Mouse (Mus musculus) heart, embryonic 10.5 days (tissue): ENCODE results near the gene 9230102O04Rik. TPM values are rescaled to one million over a fixed set of nuclear protein-coding genes. Genes with fewer than 3 reads are reported as not detected.

Experiments
- DNase-seq: peaks from one replicate; pipeline ENCODE4 v3.0.0-alpha.2; 2017; ENCODE audit warnings: low spot score
- H3K27ac ChIP-seq: fragments of 300-500 bp; sonication (generic); 2 replicates; pipeline ENCODE4 v1.5.1; 2016; ENCODE audit warnings: mild to moderate bottlenecking
- H3K27me3 ChIP-seq: fragments of 300-500 bp; sonication (generic); 2 replicates; pipeline ENCODE4 v1.6.1; 2016; ENCODE audit warnings: mild to moderate bottlenecking; ENCODE audit not compliant: poor library complexity, insufficient read depth, severe bottlenecking
- H3K36me3 ChIP-seq: fragments of 300-500 bp; sonication (generic); 2 replicates; pipeline ENCODE4 v1.6.1; 2016; ENCODE audit warnings: mild to moderate bottlenecking, moderate library complexity
- H3K4me1 ChIP-seq: fragments of 300-500 bp; sonication (generic); 2 replicates; pipeline ENCODE4 v1.6.1; 2016; ENCODE audit warnings: mild to moderate bottlenecking
- H3K4me3 ChIP-seq: fragments of 300-500 bp; sonication (generic); 2 replicates; pipeline ENCODE4 v1.5.1; 2016; ENCODE audit warnings: mild to moderate bottlenecking, moderate library complexity
- H3K9me3 ChIP-seq: fragments of 300-500 bp; sonication (generic); 2 replicates; pipeline ENCODE4 v1.6.1; 2016; ENCODE audit warnings: mild to moderate bottlenecking, moderate library complexity
- WGBS: fragments of 180-500 bp; shearing (Covaris S2); methylation state at CpG from one replicate; pipeline ENCODE4 v1.1.7; 2016; 5-methylcytosine and 5-hydroxymethylcytosine counted together
- polyA plus RNA-seq: library from polyadenylated mRNA; unstranded; fragments of >200 nt; fragmentation: Nextera tagmentation; extraction: Ambion mirVana; gene quantifications from 2 replicates; pipeline ENCODE4 v1.2.1, GENCODE M21; 2016

9230102O04Rik gene
- polyA plus RNA-seq, 1 experiment from 2014 or later = not detected

- Histone ChIP-seq H3K36me3 (0 out of 2 replicates have a peak, but pooled peaks cover 6% of the 10 kb centered on the region), H3K27ac (no peak overlapping the region), H3K4me3 (peak overlapping the region; percentile 71), H3K9me3 (no peaks in the 10 kb centered on the region), H3K4me1 (peaks cover 48% of the 10 kb centered on the region), H3K27me3 (peaks cover 70% of the 10 kb centered on the region)
- no peak for DNase-seq
- WGBS = 17% methylated on average over 12 of the region's 12 CpGs
These were observed 13.5 kb downstream of the 9230102O04Rik start for GRCm38 (mm10) chr2:9875676-9876357.

DNA sequence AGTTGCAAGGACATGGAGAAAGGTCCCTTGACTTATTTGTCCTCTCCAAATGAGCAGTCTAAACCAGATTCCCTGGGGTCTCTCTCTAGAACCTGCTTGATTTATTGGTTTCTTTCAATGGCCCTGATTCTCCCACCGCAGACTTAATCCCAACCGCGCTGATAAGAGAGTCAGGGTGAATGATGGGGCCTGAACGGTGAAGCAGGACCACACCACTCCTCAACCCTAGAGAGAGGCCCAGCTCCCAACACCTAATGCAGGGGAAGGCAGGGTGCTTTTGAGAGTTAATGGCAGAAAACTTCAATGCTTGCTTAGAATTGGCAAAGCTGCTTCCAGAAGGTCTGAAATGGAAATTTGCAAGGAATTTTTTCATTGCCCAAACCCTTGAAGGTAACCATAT, 14.1 kb downstream of the 9230102O04Rik start:
- peaks cover 48% of the 10 kb centered on the region for H3K4me1 ChIP-seq
- WGBS = under 1% methylated on average over 4 of the region's 4 CpGs
- no peaks in the 10 kb centered on the region for H3K9me3 ChIP-seq
- H3K4me3 ChIP-seq = peak overlapping the region; percentile 71; the same call in 1 of the 2 replicates
- H3K27me3 ChIP-seq = peaks cover 70% of the 10 kb centered on the region
- H3K36me3 ChIP-seq = 0 out of 2 replicates have a peak, but pooled peaks cover 6% of the 10 kb centered on the region
- no peak for DNase-seq
- no peak overlapping the region for H3K27ac ChIP-seq

- peaks cover 48% of the 10 kb centered on the region for H3K4me1 ChIP-seq
- 0 out of 2 replicates have a peak, but pooled peaks cover 6% of the 10 kb centered on the region for H3K36me3 ChIP-seq
- WGBS = 7% methylated on average over 39 of the region's 39 CpGs
- H3K27me3 ChIP-seq = peaks cover 74% of the 10 kb centered on the region
- no peaks in the 10 kb centered on the region for H3K9me3 ChIP-seq
- H3K4me3 ChIP-seq = peak overlapping the region; percentile 71
- no peak for DNase-seq
- H3K27ac ChIP-seq = peak overlapping the region; percentile 70
These were observed 14.7 kb downstream of the 9230102O04Rik start for GRCm38 (mm10) chr2:9874467-9875219.

DNA sequence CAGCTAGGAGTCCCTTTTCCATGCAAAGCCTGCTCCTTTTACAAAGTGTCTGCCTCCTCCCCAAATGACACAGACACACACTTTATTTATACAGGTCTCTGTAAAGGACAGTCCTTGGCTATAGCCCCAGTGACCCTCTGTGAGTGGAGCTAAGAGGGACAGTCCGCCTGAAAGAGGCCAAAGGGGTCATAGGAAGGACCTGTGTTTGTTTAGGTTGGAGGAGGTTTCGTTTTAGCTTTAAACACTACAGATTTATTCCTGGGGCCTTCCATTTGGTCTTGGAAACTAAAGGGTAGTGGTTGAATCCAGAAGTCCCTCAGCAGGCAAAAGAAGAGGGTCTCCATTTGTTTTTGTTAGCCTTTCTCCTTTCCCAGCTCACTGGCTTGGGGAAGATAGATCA, 15.6 kb downstream of the 9230102O04Rik start:
- H3K27me3 ChIP-seq = peaks cover 81% of the 10 kb centered on the region
- WGBS = 32% methylated on average over 2 of the region's 2 CpGs

DNA sequence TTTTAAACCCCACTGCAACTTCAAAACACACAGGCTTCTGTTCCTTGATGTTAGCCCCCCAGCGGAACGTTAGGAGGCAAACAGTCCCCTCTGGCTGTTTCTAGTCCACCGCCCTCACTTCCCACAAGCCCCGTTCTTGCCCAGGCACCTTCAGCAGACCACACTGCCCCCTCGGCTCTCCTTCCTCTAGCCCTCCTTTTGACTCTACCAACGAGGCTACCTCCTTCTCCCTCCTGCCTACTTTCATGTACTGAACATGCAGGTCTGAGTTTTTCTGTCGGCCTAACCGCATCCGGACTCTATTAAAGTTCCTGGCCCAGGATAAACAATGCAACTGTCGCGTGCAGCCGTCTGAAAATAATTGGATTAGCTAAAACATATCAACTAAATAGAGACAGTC, 16.7 kb downstream of the 9230102O04Rik start:
- 0 out of 2 replicates have a peak, but pooled peaks cover 6% of the 10 kb centered on the region for H3K36me3 ChIP-seq
- H3K27ac ChIP-seq = peak overlapping the region; percentile 73; the same call in 1 of the 2 replicates
- DNase-seq = no peak
- peaks cover 48% of the 10 kb centered on the region for H3K4me1 ChIP-seq
- H3K4me3 ChIP-seq = peak overlapping the region; percentile 33
- peaks cover 78% of the 10 kb centered on the region for H3K27me3 ChIP-seq
- H3K9me3 ChIP-seq = no peaks in the 10 kb centered on the region
- WGBS = 8% methylated on average over 12 of the region's 12 CpGs

More for the DNA sequence above, 15.6 kb downstream of the 9230102O04Rik start:
- DNase-seq = no peak
- Histone ChIP-seq H3K4me3 (peak overlapping the region; percentile 71; the same call in 1 of the 2 replicates), H3K27ac (no peak overlapping the region), H3K36me3 (0 out of 2 replicates have a peak, but pooled peaks cover 6% of the 10 kb centered on the region), H3K4me1 (peaks cover 48% of the 10 kb centered on the region), H3K9me3 (no peaks in the 10 kb centered on the region)

DNA sequence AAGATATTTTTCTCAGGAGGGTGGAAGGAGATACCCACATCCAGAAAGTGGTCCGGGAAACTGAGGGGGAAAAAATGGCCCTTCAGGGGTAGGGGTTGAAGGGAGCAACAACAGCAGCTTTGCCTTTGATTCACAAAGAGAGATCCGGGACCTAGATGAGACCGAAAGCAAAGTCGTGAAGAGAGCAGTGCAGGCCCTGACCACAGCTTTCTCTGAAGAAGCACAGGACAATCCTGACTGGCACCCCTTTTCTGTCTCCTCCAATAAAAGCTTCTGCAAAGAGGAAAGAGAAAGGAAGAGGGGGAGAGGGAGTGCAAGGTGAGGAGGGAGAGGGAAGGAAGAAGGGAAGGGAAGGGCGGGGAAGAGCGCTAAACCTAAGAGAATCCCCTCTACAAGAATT, 17.5 kb downstream of the 9230102O04Rik start:
- no peak for DNase-seq
- Histone ChIP-seq H3K9me3 (no peaks in the 10 kb centered on the region), H3K4me1 (peaks cover 41% of the 10 kb centered on the region), H3K36me3 (0 out of 2 replicates have a peak, but pooled peaks cover 6% of the 10 kb centered on the region), H3K27ac (peak overlapping the region; percentile 12), H3K4me3 (no peak overlapping the region), H3K27me3 (peaks cover 70% of the 10 kb centered on the region)
- 16% methylated on average over 6 of the region's 6 CpGs for WGBS

GRCm38 (mm10) chr2:9871141-9871716, 18.1 kb downstream of the 9230102O04Rik start:
- H3K4me3 ChIP-seq = no peak overlapping the region
- H3K9me3 ChIP-seq = no peaks in the 10 kb centered on the region
- peaks cover 64% of the 10 kb centered on the region for H3K27me3 ChIP-seq
- WGBS = 11% methylated on average over 4 of the region's 4 CpGs
- peak overlapping the region; percentile 69 for H3K27ac ChIP-seq
- DNase-seq = no peak
- peaks cover 41% of the 10 kb centered on the region for H3K4me1 ChIP-seq
- 0 out of 2 replicates have a peak, but pooled peaks cover 6% of the 10 kb centered on the region for H3K36me3 ChIP-seq

GRCm38 (mm10) chr2:9867092-9867825, 22.1 kb downstream of the 9230102O04Rik start:
- Histone ChIP-seq H3K36me3 (0 out of 2 replicates have a peak, but pooled peaks cover 2% of the 10 kb centered on the region), H3K9me3 (no peaks in the 10 kb centered on the region), H3K4me1 (peaks cover 15% of the 10 kb centered on the region), H3K27me3 (peaks cover 28% of the 10 kb centered on the region), H3K4me3 (no peak overlapping the region), H3K27ac (no peak overlapping the region)
- WGBS = 60% methylated on average over 12 of the region's 12 CpGs
- no peak for DNase-seq

- WGBS = 84% methylated on average over 5 of the region's 5 CpGs
These were observed 28.6 kb downstream of the 9230102O04Rik start for GRCm38 (mm10) chr2:9860698-9861097.

GRCm38 (mm10) chr2:9855861-9856260, 33.5 kb downstream of the 9230102O04Rik start:
- H3K9me3 ChIP-seq = no peaks in the 10 kb centered on the region
- no peaks in the 10 kb centered on the region for H3K36me3 ChIP-seq
- H3K4me1 ChIP-seq = 0 out of 2 replicates have a peak, but pooled peaks cover 7% of the 10 kb centered on the region
- H3K4me3 ChIP-seq = no peak overlapping the region
- no peak for DNase-seq
- H3K27ac ChIP-seq = no peak overlapping the region
- WGBS = 50% methylated on average over 4 of the region's 4 CpGs
- H3K27me3 ChIP-seq = no peaks in the 10 kb centered on the region

More at GRCm38 (mm10) chr2:9860698-9861097, 28.6 kb downstream of the 9230102O04Rik start:
- Histone ChIP-seq H3K27me3 (no peaks in the 10 kb centered on the region), H3K27ac (no peak overlapping the region), H3K4me3 (no peak overlapping the region), H3K4me1 (no peaks in the 10 kb centered on the region), H3K9me3 (no peaks in the 10 kb centered on the region), H3K36me3 (no peaks in the 10 kb centered on the region)
- no peak for DNase-seq

GRCm38 (mm10) chr2:9852851-9853576, 36.3 kb downstream of the 9230102O04Rik start:
- WGBS = 58% methylated on average over 13 of the region's 13 CpGs
- H3K27ac ChIP-seq = peak overlapping the region; percentile 6; the same call in 1 of the 2 replicates

More at GRCm38 (mm10) chr2:9852851-9853576, 36.3 kb downstream of the 9230102O04Rik start:
- Histone ChIP-seq H3K27me3 (no peaks in the 10 kb centered on the region), H3K4me1 (0 out of 2 replicates have a peak, but pooled peaks cover 7% of the 10 kb centered on the region), H3K36me3 (no peaks in the 10 kb centered on the region), H3K9me3 (no peaks in the 10 kb centered on the region), H3K4me3 (no peak overlapping the region)
- no peak for DNase-seq
